Mouse (Mus musculus) embryonic fibroblast, embryonic 13.5 days (primary cell): Measurements from ENCODE around the gene Scg5. TPM values are rescaled to one million over a fixed set of nuclear protein-coding genes. Genes with fewer than 3 reads are reported as not detected.
A peak's percentile ranks its signal among the peaks of the same experiment; 100 is the strongest.

Source experiments
- H3K27ac ChIP-seq: 2 replicates; pipeline ENCODE4 v1.5.1; 2012; ENCODE audit warnings: low read length, control low read depth, inconsistent platforms; ENCODE audit not compliant: insufficient read depth
- H3K4me1 ChIP-seq: 2 replicates; pipeline ENCODE4 v1.6.1; 2011; ENCODE audit warnings: low read length; ENCODE audit not compliant: control insufficient read depth, insufficient read depth
- H3K4me3 ChIP-seq: 2 replicates; pipeline ENCODE4 v1.5.1; 2011; ENCODE audit warnings: mild to moderate bottlenecking, control low read depth, low read length; ENCODE audit not compliant: insufficient read depth
- CTCF ChIP-seq: IDR thresholded peaks from 2 replicates; pipeline ENCODE4 v1.5.1; 2011; ENCODE audit warnings: mild to moderate bottlenecking, control low read depth, low read length, moderate library complexity, borderline replicate concordance; ENCODE audit not compliant: insufficient read depth
- POLR2A ChIP-seq: IDR thresholded peaks from 2 replicates; pipeline ENCODE4 v1.6.1; 2011; ENCODE audit warnings: low read depth, mild to moderate bottlenecking, control low read depth, low read length, moderate library complexity
- polyA plus RNA-seq: library from polyadenylated mRNA; stranded (reverse); fragments of >200 nt; gene quantifications from 2 replicates; pipeline ENCODE4 v1.2.4, GENCODE M21; 2011; ENCODE audit warnings: low read depth; ENCODE audit not compliant: missing spikeins, insufficient read length

The Scg5 gene
- polyA plus RNA-seq, 1 experiment: 0.72 TPM

DNA sequence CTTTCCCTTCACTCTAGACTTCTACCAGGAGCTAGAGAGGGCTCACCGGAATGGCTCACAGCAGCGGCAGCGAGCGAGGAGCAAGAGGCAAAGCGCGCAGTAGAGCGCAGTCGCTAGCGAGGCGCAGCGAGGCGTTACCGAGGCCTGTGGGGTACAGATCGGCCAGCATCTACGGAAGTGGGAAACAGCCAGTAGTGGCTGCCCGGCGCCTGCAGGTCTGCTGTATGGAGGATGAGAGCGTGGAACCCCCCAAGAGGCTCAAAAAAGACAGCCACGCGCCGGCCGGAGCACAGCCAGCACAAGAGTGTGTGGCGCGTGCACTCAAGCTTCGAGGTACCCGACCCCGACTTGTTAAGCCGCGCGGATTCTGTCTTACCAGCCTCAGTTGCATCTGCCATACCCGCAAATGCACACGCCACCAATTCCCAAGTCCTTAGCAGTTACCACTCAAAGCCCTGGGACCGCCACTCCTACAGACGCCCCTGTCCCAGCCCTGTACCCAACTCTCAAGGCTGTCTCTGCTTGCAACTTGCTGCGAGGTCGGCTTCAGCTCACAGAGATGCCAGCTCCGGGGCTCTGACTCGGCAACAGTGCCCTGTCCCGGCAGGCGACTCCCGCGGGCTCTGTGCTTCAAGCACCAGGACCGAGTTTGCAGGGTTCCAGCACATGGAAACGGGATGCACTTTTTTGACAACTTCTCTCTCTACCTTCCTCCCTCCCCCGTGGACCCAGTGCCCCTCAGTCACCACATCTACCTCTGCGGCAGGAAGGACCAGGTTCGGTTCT lies 71.2 kb downstream of the Scg5 start:
- Histone ChIP-seq H3K27ac (peak overlapping the region; percentile 37), H3K4me1 (peaks cover 6% of the 10 kb centered on the region), H3K4me3 (peak overlapping the region; percentile 60)
- TF ChIP-seq POLR2A (peak; percentile 32; the same call in 1 of the 2 replicates), CTCF (no peak)

DNA sequence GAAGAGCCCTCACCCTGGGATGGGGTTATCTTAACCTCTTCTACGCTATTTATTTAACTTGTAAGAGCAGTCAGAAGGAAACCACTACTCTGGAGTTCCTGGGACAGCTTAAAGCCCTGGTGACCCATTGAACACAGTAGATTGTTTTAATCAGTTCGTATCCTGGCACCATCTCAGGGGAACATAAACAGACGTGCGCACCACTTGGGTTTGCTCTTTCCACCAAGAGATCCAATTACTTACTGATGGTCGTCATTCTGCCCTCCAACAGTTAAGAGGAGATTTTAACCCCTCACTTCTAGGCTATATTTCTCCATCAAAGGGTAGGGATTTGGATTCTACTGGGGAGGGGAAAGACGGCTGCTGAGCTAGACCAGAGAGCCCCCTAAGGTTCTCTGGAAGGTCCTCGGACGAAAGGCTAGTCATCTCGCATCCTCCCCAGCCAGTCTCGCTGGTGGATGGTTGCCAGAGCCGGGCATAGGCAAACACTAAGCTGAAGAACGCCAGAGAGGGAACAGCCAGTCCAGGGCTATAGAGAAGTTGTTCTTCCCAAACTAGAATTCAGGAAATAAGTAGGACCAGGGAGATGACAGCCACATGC lies 71.9 kb downstream of the Scg5 start:
- Histone ChIP-seq H3K4me1 (peaks cover 6% of the 10 kb centered on the region), H3K4me3 (peak overlapping the region; percentile 60), H3K27ac (peak overlapping the region; percentile 37)
- TF ChIP-seq CTCF (no peak), POLR2A (peak; percentile 28; the same call in 1 of the 2 replicates)

DNA sequence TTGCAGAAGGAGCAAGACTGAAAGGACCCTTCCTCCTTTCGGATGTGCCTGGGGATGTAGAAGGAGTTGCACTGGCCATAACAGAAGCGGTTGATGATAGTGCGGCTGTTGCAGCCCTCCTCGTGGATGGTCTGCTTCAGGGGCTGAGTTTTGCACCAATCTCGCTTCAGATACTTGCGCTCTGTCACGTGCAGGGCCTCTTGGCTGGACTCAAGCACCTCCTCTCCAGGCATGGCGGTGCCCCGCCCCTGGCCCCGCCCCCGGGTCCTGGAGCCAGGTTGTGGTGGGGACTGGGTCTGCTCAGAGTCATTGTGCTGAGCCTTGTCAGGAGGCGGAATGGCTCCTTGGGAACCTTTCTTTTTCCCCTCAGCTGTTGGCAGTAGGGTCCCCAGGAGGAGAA lies 79.2 kb downstream of the Scg5 start:
- Histone ChIP-seq H3K27ac (no peak overlapping the region), H3K4me1 (no peaks in the 10 kb centered on the region), H3K4me3 (no peak overlapping the region)
- TF ChIP-seq CTCF: no peak
- TF ChIP-seq POLR2A: no peak

DNA sequence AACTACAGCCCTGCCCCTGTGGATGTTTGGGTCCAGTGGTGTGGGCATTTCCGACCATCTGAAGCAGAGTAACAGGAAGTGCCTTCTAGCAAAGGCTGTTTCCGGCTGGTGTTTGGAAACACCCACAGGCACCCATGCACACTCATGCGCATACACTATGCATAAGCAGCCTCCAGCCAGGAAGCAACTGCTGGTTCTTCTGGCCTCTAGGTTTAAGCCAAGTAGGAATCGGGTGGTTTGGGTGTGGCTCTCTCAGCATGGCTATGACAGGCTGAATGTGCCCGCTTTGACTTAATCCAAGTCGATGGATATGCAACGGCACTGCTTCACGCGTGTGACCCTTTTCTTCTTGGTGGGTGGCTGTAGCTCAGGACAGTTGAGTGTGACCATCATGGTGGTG lies 79.6 kb downstream of the Scg5 start:
- no peak overlapping the region for H3K27ac ChIP-seq
- TF ChIP-seq POLR2A (no peak), CTCF (no peak)
- H3K4me1 ChIP-seq: no peaks in the 10 kb centered on the region
- H3K4me3 ChIP-seq: no peak overlapping the region

DNA sequence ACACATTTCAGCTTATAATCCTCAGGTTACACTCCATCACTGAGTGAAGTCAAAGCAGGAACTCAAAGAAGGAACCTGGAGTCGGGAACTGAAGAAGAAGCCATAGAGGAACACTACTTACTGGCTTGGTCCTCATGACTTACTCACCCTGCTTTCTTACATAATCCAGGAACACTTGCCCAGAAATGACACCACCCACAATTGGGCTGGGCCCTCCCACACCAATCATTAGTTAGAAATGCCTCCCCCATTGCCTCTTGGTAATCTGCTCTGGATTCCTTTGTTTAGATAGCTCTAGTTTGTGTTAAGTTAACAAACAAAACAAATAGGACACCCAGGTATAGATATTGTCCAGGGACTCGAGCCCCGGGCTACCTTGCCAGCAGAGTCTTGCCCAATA lies 100.3 kb downstream of the Scg5 start:
- H3K27ac ChIP-seq: no peak overlapping the region
- no peak overlapping the region for H3K4me3 ChIP-seq
- H3K4me1 ChIP-seq: no peaks in the 10 kb centered on the region
- TF ChIP-seq CTCF (no peak), POLR2A (no peak)

Other genes with a start within 250 kb of the Scg5 start
- 311 and 551 TPM in 2 replicates for gene Grem1, start 70.5 kb downstream of the Scg5 start, polyA plus RNA-seq
- gene Arhgap11a, start 19.5 kb upstream of the Scg5 start, polyA plus RNA-seq: 27.5 and 32.9 TPM in 2 replicates
- gene Gjd2, start 184.5 kb upstream of the Scg5 start, polyA plus RNA-seq: not detected in 2 replicates
- 1.2 TPM in 1 of 2 replicates, not detected in the other for gene Actc1, start 224.4 kb upstream of the Scg5 start, polyA plus RNA-seq